Mouse (Mus musculus) neural tube, embryonic 13.5 days (tissue): ENCODE data around the gene Adgrl1. TPM values are rescaled to one million over a fixed set of nuclear protein-coding genes. Genes with fewer than 3 reads are reported as not detected.
A peak's percentile ranks its signal among the peaks of the same experiment; 100 is the strongest.

Experiments used
- ATAC-seq: fragments of 200-750 bp; cut with Nextera tagmentation; 2 replicates; pipeline ENCODE4 v1.8.0; 2017; ENCODE audit warnings: low read depth, mild to moderate bottlenecking, moderate TSS enrichment, moderate library complexity
- H3K27ac ChIP-seq: fragments of 300-500 bp; sonication (generic); replicated peaks from 2 replicates; pipeline ENCODE4 v1.5.1; 2015; ENCODE audit warnings: moderate library complexity, mild to moderate bottlenecking, inconsistent platforms
- H3K27me3 ChIP-seq: fragments of 300-500 bp; sonication (generic); 2 replicates; pipeline ENCODE4 v1.6.1; 2015; ENCODE audit warnings: mild to moderate bottlenecking, inconsistent platforms
- H3K36me3 ChIP-seq: fragments of 300-500 bp; sonication (generic); 2 replicates; pipeline ENCODE4 v1.6.1; 2015; ENCODE audit warnings: mild to moderate bottlenecking, inconsistent platforms
- H3K4me1 ChIP-seq: fragments of 300-500 bp; sonication (generic); replicated peaks from 2 replicates; pipeline ENCODE4 v1.6.1; 2015; ENCODE audit warnings: inconsistent platforms
- H3K4me2 ChIP-seq: fragments of 300-500 bp; sonication (generic); 2 replicates; pipeline ENCODE4 v1.6.1; 2015; ENCODE audit warnings: inconsistent platforms, mild to moderate bottlenecking, moderate library complexity
- H3K4me3 ChIP-seq: fragments of 300-500 bp; sonication (generic); 2 replicates; pipeline ENCODE4 v1.5.1; 2015; ENCODE audit warnings: mild to moderate bottlenecking, inconsistent platforms
- H3K9ac ChIP-seq: fragments of 300-500 bp; sonication (generic); 2 replicates; pipeline ENCODE4 v1.6.1; 2015; ENCODE audit warnings: moderate library complexity, mild to moderate bottlenecking, inconsistent platforms
- H3K9me3 ChIP-seq: fragments of 300-500 bp; sonication (generic); 2 replicates; pipeline ENCODE4 v1.6.1; 2016; ENCODE audit warnings: inconsistent platforms
- WGBS: fragments of 180-500 bp; shearing (Covaris S2); methylation state at CpG from one replicate; pipeline ENCODE4 v1.1.7; 2015; 5-methylcytosine and 5-hydroxymethylcytosine counted together
- polyA plus RNA-seq: library from polyadenylated mRNA; unstranded; fragments of >200 nt; fragmentation: Nextera tagmentation; extraction: Ambion mirVana; gene quantifications from 2 replicates; pipeline ENCODE4 v1.2.1, GENCODE M21; 2015

Gene Adgrl1
- 40.0 and 40.1 TPM in 2 replicates for polyA plus RNA-seq

- Histone ChIP-seq H3K4me3 (peak within 1 kb of the TSS; percentile 93), H3K36me3 (no peaks in the 10 kb centered on the region), H3K4me2 (peak within 1 kb of the TSS; percentile 80), H3K9me3 (no peaks in the 10 kb centered on the region), H3K9ac (peak within 1 kb of the TSS; percentile 98), H3K27ac (peak within 1 kb of the TSS; percentile 99), H3K4me1 (peaks cover 55% of the 10 kb centered on the region), H3K27me3 (peaks cover 12% of the 10 kb centered on the region)
- ATAC-seq, result peak; percentile 91
- under 1% methylated on average over 57 of the region's 70 CpGs for WGBS
Measured at GRCm38 (mm10) chr8:83899363-83900252, at the start of gene Adgrl1. Adgrl1 (plus strand) TSS chr8:83900105.

GRCm38 (mm10) chr8:83852329-83852728, 47.6 kb upstream of the Adgrl1 start:
- ATAC-seq, result no peak
- H3K36me3 ChIP-seq, result no peaks in the 10 kb centered on the region
- no peak overlapping the region for H3K27ac ChIP-seq
- peaks cover 7% of the 10 kb centered on the region for H3K4me1 ChIP-seq
- H3K9ac ChIP-seq, result 0 out of 2 replicates have a peak overlapping the region, but pooled peaks have one; percentile 3
- 13% methylated on average over 8 of the region's 8 CpGs for WGBS
- H3K9me3 ChIP-seq, result 0 out of 2 replicates have a peak, but pooled peaks cover 7% of the 10 kb centered on the region
- H3K27me3 ChIP-seq, result no peaks in the 10 kb centered on the region
- H3K4me2 ChIP-seq, result peak overlapping the region; percentile 13; the same call in 1 of the 2 replicates
- H3K4me3 ChIP-seq, result no peak overlapping the region

GRCm38 (mm10) chr8:83853323-83854050, 46.4 kb upstream of the Adgrl1 start:
- Histone ChIP-seq H3K4me2 (no peak overlapping the region), H3K9ac (no peak overlapping the region), H3K9me3 (no peaks in the 10 kb centered on the region), H3K4me1 (peaks cover 7% of the 10 kb centered on the region), H3K27me3 (no peaks in the 10 kb centered on the region), H3K36me3 (no peaks in the 10 kb centered on the region), H3K4me3 (no peak overlapping the region), H3K27ac (no peak overlapping the region)
- 83% methylated on average over 3 of the region's 3 CpGs for WGBS
- no peak for ATAC-seq

GRCm38 (mm10) chr8:83856486-83857065, 43.3 kb upstream of the Adgrl1 start:
- no peak for ATAC-seq
- Histone ChIP-seq H3K4me2 (no peak overlapping the region), H3K27ac (no peak overlapping the region), H3K27me3 (peaks cover 2% of the 10 kb centered on the region), H3K36me3 (no peaks in the 10 kb centered on the region), H3K4me1 (peaks cover 7% of the 10 kb centered on the region), H3K4me3 (no peak overlapping the region), H3K9me3 (no peaks in the 10 kb centered on the region), H3K9ac (no peak overlapping the region)
- 85% methylated on average over 6 of the region's 6 CpGs for WGBS

GRCm38 (mm10) chr8:83862439-83863268, 37.3 kb upstream of the Adgrl1 start:
- Histone ChIP-seq H3K36me3 (no peaks in the 10 kb centered on the region), H3K27me3 (peaks cover 14% of the 10 kb centered on the region), H3K27ac (no peak overlapping the region), H3K4me1 (peaks cover 9% of the 10 kb centered on the region), H3K4me2 (peak overlapping the region; percentile 48), H3K9ac (peak overlapping the region; percentile 48), H3K4me3 (peak overlapping the region; percentile 20), H3K9me3 (no peaks in the 10 kb centered on the region)
- peak; percentile 50; the same call in 1 of the 2 replicates for ATAC-seq
- WGBS, result 6% methylated on average over 24 of the region's 24 CpGs

GRCm38 (mm10) chr8:83874881-83875655, 24.8 kb upstream of the Adgrl1 start:
- Histone ChIP-seq H3K4me2 (peak overlapping the region; percentile 91), H3K27ac (peak overlapping the region; percentile 90), H3K9ac (peak overlapping the region; percentile 82), H3K36me3 (no peaks in the 10 kb centered on the region), H3K9me3 (0 out of 2 replicates have a peak, but pooled peaks cover 3% of the 10 kb centered on the region), H3K4me1 (peaks cover 28% of the 10 kb centered on the region), H3K27me3 (peaks cover 36% of the 10 kb centered on the region), H3K4me3 (peak overlapping the region; percentile 63)
- ATAC-seq, result peak; percentile 92
- WGBS, result 0% methylated on average over 60 of the region's 66 CpGs

- H3K9ac ChIP-seq, result peak overlapping the region; percentile 82
- H3K27me3 ChIP-seq, result peaks cover 36% of the 10 kb centered on the region
- H3K27ac ChIP-seq, result peak overlapping the region; percentile 90
- peak overlapping the region; percentile 63 for H3K4me3 ChIP-seq
- peak; percentile 34 for ATAC-seq
- peak overlapping the region; percentile 91 for H3K4me2 ChIP-seq
- under 1% methylated on average over 11 of the region's 11 CpGs for WGBS
- 0 out of 2 replicates have a peak, but pooled peaks cover 3% of the 10 kb centered on the region for H3K9me3 ChIP-seq
- no peaks in the 10 kb centered on the region for H3K36me3 ChIP-seq
- peaks cover 28% of the 10 kb centered on the region for H3K4me1 ChIP-seq
Measured at GRCm38 (mm10) chr8:83875656-83876040, 24.3 kb upstream of the Adgrl1 start.

GRCm38 (mm10) chr8:83876080-83876837, 23.6 kb upstream of the Adgrl1 start:
- peak overlapping the region; percentile 82 for H3K9ac ChIP-seq
- H3K36me3 ChIP-seq, result no peaks in the 10 kb centered on the region
- H3K4me1 ChIP-seq, result peaks cover 28% of the 10 kb centered on the region
- 0 out of 2 replicates have a peak, but pooled peaks cover 3% of the 10 kb centered on the region for H3K9me3 ChIP-seq
- peak overlapping the region; percentile 91 for H3K4me2 ChIP-seq
- H3K4me3 ChIP-seq, result peak overlapping the region; percentile 63
- 0 out of 2 replicates have a peak overlapping the region, but pooled peaks have one; percentile 42 for H3K27ac ChIP-seq
- no peak for ATAC-seq
- H3K27me3 ChIP-seq, result peaks cover 36% of the 10 kb centered on the region
- 1% methylated on average over 41 of the region's 41 CpGs for WGBS

- Histone ChIP-seq H3K4me1 (peaks cover 28% of the 10 kb centered on the region), H3K27ac (0 out of 2 replicates have a peak overlapping the region, but pooled peaks have one; percentile 42), H3K4me2 (peak overlapping the region; percentile 91), H3K36me3 (no peaks in the 10 kb centered on the region), H3K27me3 (peaks cover 36% of the 10 kb centered on the region), H3K4me3 (no peak overlapping the region), H3K9ac (peak overlapping the region; percentile 82; the same call in 1 of the 2 replicates), H3K9me3 (0 out of 2 replicates have a peak, but pooled peaks cover under 1% of the 10 kb centered on the region)
- ATAC-seq, result no peak
- 2% methylated on average over 10 of the region's 10 CpGs for WGBS
Measured at GRCm38 (mm10) chr8:83876838-83877223, 23.1 kb upstream of the Adgrl1 start.

GRCm38 (mm10) chr8:83888409-83888808, 11.5 kb upstream of the Adgrl1 start:
- Histone ChIP-seq H3K27ac (peak overlapping the region; percentile 46), H3K9ac (no peak overlapping the region; the same call in 1 of the 2 replicates), H3K9me3 (no peaks in the 10 kb centered on the region), H3K4me3 (no peak overlapping the region), H3K27me3 (peaks cover 11% of the 10 kb centered on the region), H3K36me3 (no peaks in the 10 kb centered on the region), H3K4me1 (no peaks in the 10 kb centered on the region), H3K4me2 (no peak overlapping the region)
- WGBS, result 52% methylated on average over 2 of the region's 2 CpGs
- ATAC-seq, result peak; percentile 27; the same call in 1 of the 2 replicates
